Mouse (Mus musculus): Measurements from ENCODE around the gene Phip. TPM values are rescaled to one million over a fixed set of nuclear protein-coding genes. Genes with fewer than 3 reads are reported as not detected.
A peak's percentile ranks its signal among the peaks of the same experiment; 100 is the strongest.

Gene Phip
- total and polyA plus RNA-seq, 3 experiments = 16.2 to 49.2 (median 18.1) TPM

- peaks cover 6 to 46% of the 10 kb centered on the region in 2 experiments for H3K36me3 ChIP-seq (ENCODE audit: control insufficient read depth in 1 of 2, insufficient read depth in 2 of 2, low read length in 2 of 2)
- DNase-seq (ENCODE audit: low read depth, low spot score) = no peak
- H3K4me3 ChIP-seq (ENCODE audit: control insufficient read depth in 1 of 2, insufficient read depth in 1 of 2, low read depth in 2 of 2, low read length in 2 of 2) = no peak overlapping the region
- TF ChIP-seq KAT2A (conservative IDR thresholded peaks at IDR 0.05; ENCODE audit: low read depth, low read length) (no peak), ZMIZ1 (IDR thresholded peaks at IDR 0.05; ENCODE audit: low read depth, low read length) (no peak), POLR2AphosphoS5 (IDR thresholded peaks at IDR 0.05; ENCODE audit: borderline replicate concordance, low read depth, low read length) (no peak), POLR2AphosphoS2 (IDR thresholded peaks at IDR 0.05; ENCODE audit: low read length) (no peak), SIN3A (IDR thresholded peaks at IDR 0.05; ENCODE audit: low read length) (no peak), TCF12 (IDR thresholded peaks at IDR 0.05; ENCODE audit: low read depth, low read length) (no peak), MEF2A (IDR thresholded peaks at IDR 0.05; ENCODE audit: extremely low read depth, insufficient replicate concordance, low read depth, low read length, poor library complexity, severe bottlenecking) (no peak), MAZ (IDR thresholded peaks at IDR 0.05; ENCODE audit: low read depth, low read length) (no peak), CHD2 (IDR thresholded peaks at IDR 0.05; ENCODE audit: low read length) (no peak), BHLHE40 (IDR thresholded peaks at IDR 0.05; ENCODE audit: borderline replicate concordance, low read depth, low read length) (no peak)
- H3K27ac ChIP-seq (ENCODE audit: control insufficient read depth, low read depth, low read length) = no peak overlapping the region
- no peaks in the 10 kb centered on the region for H3K9me3 ChIP-seq (replicated peaks; ENCODE audit: insufficient read depth, low read length)
- H3K4me1 ChIP-seq (ENCODE audit: control insufficient read depth in 1 of 2, insufficient read depth in 2 of 2, low read length in 2 of 2) = 0 out of 4 replicates have a peak, but pooled peaks cover 0 to 2% of the 10 kb centered on the region in 2 experiments
- H3K9ac ChIP-seq (ENCODE audit: control insufficient read depth, low read depth, low read length, poor library complexity, severe bottlenecking) = no peak overlapping the region
- peaks cover 4% of the 10 kb centered on the region for H3K79me2 ChIP-seq (ENCODE audit: control insufficient read depth, insufficient read depth, low read length, poor library complexity)
- H3K27me3 ChIP-seq (ENCODE audit: control insufficient read depth in 1 of 2, insufficient read depth in 2 of 2, low read length in 2 of 2) = no peaks in the 10 kb centered on the region
These were observed 14.0 kb downstream of the Phip start for GRCm38 (mm10) chr9:82961352-82961751.

GRCm38 (mm10) chr9:82955267-82955666 is 20.0 kb downstream of the Phip start:
- DNase-seq (ENCODE audit: low read depth, low spot score) = peak; percentile 41
- Histone ChIP-seq H3K79me2 (ENCODE audit: control insufficient read depth, insufficient read depth, low read length, poor library complexity) (peaks cover 2% of the 10 kb centered on the region; the same call in 1 of the 2 replicates), H3K4me1 (ENCODE audit: control insufficient read depth in 1 of 2, insufficient read depth in 2 of 2, low read length in 2 of 2) (peaks cover 4 to 6% of the 10 kb centered on the region in 2 experiments; a peak in 3 of 4 replicates), H3K4me3 (ENCODE audit: control insufficient read depth in 1 of 2, insufficient read depth in 1 of 2, low read depth in 2 of 2, low read length in 2 of 2) (no peak overlapping the region), H3K27me3 (ENCODE audit: control insufficient read depth in 1 of 2, insufficient read depth in 2 of 2, low read length in 2 of 2) (no peaks in the 10 kb centered on the region), H3K27ac (ENCODE audit: control insufficient read depth, low read depth, low read length) (no peak overlapping the region), H3K9me3 (replicated peaks; ENCODE audit: insufficient read depth, low read length) (no peaks in the 10 kb centered on the region), H3K36me3 (ENCODE audit: control insufficient read depth in 1 of 2, insufficient read depth in 2 of 2, low read length in 2 of 2) (peaks cover 20 to 43% of the 10 kb centered on the region in 2 experiments), H3K9ac (ENCODE audit: control insufficient read depth, low read depth, low read length, poor library complexity, severe bottlenecking) (no peak overlapping the region)
- TF ChIP-seq UBTF (IDR thresholded peaks at IDR 0.05; ENCODE audit: borderline replicate concordance, insufficient read depth, low read depth, low read length) (no peak), POLR2A (IDR thresholded peaks at IDR 0.05; ENCODE audit: control insufficient read depth in 1 of 2, insufficient read depth in 1 of 2, low read depth in 1 of 2, low read length in 2 of 2, poor library complexity in 1 of 2) (no peak), MEF2A (IDR thresholded peaks at IDR 0.05; ENCODE audit: extremely low read depth, insufficient replicate concordance, low read depth, low read length, poor library complexity, severe bottlenecking) (no peak), ZMIZ1 (IDR thresholded peaks at IDR 0.05; ENCODE audit: low read depth, low read length) (no peak), RAD21 (IDR thresholded peaks at IDR 0.05; ENCODE audit: low read depth, low read length) (peak; percentile 2; the same call in 1 of the 2 replicates), CTCF (IDR thresholded peaks at IDR 0.05 in 2 of 3, conservative IDR thresholded peaks at IDR 0.05 in 1 of 3; ENCODE audit: control insufficient read depth in 1 of 3, insufficient read depth in 1 of 3, low read depth in 2 of 3, low read length in 3 of 3, poor library complexity in 1 of 3, severe bottlenecking in 1 of 3) (peak in 2 of 3 experiments; percentile 5 to 42; a peak in 2 of 6 replicates), MXI1 (IDR thresholded peaks at IDR 0.05; ENCODE audit: low read depth, low read length) (no peak)
